Mouse (Mus musculus) G1E-ER4 (cell line): ENCODE data around the gene Cdh6. TPM values are rescaled to one million over a fixed set of nuclear protein-coding genes. Genes with fewer than 3 reads are reported as not detected.

Source experiments
- GATA1 ChIP-seq: IDR thresholded peaks from one replicate; pipeline ENCODE4 v1.8.0; 2012; ENCODE audit warnings: low read length, inconsistent platforms
- polyA plus RNA-seq: library from polyadenylated mRNA; stranded (reverse); fragments of >175 nt; gene quantifications from 2 replicates; pipeline ENCODE4 v1.2.3, GENCODE M21; 2012

The Cdh6 gene
- polyA plus RNA-seq, 1 experiment: not detected

GRCm38 (mm10) chr15:13094881-13095256, 78.6 kb downstream of the Cdh6 start:
- no peak for TF ChIP-seq GATA1

DNA sequence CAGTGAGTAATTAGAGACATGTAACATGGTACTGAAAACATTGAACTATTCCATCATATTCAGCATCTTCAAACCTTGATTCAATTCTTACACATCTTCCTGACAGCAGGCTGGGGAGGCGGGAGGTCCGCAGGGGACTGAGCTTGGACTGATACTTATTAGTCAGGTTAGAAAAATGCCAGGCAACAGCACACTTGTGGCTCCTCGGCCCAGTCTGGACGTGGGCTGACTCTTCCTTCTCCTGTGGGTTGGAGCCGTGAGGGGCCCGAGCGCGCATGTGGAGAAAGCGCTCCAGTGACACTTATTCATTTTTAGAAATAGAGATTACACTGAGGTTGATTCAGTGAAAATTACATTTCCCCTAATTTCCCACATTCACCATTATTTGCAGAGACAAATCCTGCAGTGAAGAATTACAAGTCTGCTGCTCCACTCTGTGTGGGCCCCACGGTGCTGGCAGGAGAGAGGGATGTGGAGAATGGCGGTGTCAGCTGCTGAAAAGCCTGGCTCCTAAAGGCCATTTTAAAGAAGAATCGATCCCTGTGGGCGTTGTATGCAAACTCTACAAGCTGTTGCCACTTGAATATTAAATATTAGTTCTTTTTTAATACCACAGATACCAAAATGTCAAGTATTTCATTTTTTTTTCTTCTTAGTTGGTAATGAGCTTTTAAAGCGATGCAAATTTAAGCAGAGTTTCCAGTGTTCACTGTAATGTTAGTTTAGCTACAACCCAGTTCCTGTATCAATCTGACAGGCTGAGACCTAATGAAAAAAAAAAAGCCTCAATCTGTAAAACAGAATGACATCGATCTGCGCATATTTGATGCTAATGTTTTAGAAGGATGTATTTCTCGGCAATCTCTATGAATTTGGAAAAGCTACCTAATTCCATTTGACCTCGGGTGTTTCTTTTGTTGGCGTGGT, 79.3 kb downstream of the Cdh6 start:
- no peak for TF ChIP-seq GATA1

- no peak for TF ChIP-seq GATA1
These were observed 81.4 kb downstream of the Cdh6 start for GRCm38 (mm10) chr15:13092064-13092463.

DNA sequence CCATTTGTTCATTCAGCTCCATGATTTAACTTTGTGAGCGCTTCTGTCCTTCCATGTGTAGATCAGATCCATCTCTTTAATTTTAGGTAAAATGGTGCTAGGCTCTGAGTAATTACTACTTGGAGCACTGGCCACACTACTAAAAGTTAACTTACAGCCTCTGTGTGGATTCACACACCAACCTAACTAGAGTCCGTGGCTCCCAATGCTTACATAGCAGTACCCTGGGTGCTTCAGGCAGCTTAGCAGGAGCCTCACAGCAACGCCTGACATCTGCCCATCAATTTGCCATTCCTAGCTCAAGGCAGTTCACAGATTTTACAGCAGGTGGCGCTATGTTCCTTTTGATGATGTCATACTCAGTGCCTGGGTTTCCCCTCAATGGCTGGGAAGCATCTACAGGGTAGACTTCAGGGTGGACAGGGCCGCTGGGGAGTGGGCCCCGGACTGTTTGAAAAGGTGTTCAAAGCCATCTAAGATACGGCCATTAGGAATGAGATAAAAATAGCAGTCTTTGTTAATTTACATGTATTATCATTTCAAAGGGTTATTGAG, 84.9 kb downstream of the Cdh6 start:
- no peak for TF ChIP-seq GATA1

DNA sequence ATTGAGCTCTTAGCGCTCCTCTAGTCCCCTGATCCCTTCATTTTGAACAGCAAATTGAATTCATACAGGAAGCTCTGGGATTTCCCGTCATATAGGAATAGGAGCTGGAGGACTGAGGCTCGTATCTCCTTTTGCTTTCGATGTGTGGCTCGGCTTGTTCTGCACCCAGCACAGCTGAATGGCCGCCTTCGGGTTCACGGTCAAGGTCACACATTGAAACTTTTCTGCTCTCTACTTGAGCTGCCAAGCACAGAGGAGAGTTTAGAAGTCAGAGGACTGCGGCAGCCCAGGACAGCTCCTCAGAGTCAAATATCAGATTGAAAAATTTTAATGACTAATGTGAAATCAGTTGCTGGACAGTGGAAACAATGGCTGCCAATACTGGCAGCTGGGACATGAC, 88.7 kb downstream of the Cdh6 start:
- TF ChIP-seq GATA1: no peak

DNA sequence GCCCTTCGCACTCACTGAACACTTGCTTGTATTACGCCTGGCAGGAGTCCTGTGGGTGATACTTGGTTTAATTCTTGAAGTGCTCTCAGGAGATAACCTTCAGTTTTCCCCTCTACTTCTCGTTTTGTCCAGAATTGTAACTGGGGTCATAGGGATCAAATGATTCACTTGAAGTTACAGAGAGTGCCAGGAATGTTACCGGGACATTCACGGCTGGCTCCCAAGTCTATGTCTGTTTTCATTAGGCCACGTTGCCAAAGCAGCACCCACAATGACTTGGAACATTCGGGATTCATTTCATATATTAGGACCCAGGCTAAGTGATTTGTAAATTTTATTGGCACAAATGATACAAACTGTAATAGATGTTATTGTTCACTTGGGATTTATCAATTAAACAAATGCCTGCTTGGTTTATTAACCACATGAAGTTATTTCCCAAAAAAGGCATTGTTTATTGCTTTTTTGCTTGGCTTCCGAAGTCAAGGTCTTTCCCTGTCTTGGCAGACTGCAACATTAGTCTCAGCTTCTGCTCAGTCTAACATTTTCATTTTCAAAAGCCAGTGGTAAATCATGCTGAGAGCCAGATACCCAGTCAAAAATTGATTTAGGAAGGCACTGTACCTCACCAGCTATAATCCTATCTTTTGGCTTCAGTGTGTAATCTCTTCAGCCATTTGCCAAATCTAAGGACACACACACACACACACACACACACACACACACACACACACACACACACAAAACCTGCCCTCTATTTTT, 96.4 kb downstream of the Cdh6 start:
- no peak for TF ChIP-seq GATA1

GRCm38 (mm10) chr15:13074047-13074446, 99.4 kb downstream of the Cdh6 start:
- no peak for TF ChIP-seq GATA1

DNA sequence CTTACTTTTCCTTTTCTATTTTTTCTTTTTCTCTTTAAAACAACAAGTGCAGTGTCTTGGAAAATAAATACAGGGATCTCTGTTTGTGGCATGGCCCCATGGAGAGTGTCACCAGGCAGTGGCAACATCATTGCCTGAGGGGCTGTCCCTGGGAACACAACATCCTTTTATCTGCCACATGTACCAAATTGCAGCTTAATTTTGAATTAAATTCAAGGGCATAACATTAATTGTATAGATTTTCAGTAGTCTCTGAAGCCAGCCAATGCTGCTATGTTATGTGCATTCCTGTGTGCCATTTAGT, 105.3 kb downstream of the Cdh6 start:
- no peak for TF ChIP-seq GATA1

GRCm38 (mm10) chr15:13067429-13068212, 105.9 kb downstream of the Cdh6 start:
- no peak for TF ChIP-seq GATA1

- no peak for TF ChIP-seq GATA1
These were observed 106.7 kb downstream of the Cdh6 start for GRCm38 (mm10) chr15:13066765-13067164.

GRCm38 (mm10) chr15:13063633-13064032, 109.8 kb downstream of the Cdh6 start:
- TF ChIP-seq GATA1: no peak

- TF ChIP-seq GATA1: no peak
These were observed 115.7 kb downstream of the Cdh6 start for GRCm38 (mm10) chr15:13057728-13058127.

DNA sequence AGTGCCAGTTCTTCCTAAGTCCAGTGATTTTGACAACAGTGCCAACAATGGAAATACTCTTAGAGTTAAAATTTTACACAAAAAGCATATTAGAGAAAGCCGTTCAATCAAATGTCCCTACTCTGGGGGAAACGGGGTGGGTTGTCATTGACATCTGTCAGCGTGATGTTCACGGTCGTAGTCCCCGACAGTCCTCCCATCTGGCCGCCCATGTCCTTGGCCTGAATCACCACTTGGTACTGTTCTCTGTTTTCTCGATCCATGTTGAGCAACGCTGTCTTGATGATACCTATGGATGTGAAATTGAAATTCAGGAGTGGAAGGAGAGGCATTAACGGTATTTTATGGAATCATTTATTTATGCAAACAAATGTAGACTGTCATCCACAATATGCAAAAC, 116.2 kb downstream of the Cdh6 start:
- no peak for TF ChIP-seq GATA1

- TF ChIP-seq GATA1: no peak
These were observed 125.6 kb downstream of the Cdh6 start for GRCm38 (mm10) chr15:13047910-13048309.

DNA sequence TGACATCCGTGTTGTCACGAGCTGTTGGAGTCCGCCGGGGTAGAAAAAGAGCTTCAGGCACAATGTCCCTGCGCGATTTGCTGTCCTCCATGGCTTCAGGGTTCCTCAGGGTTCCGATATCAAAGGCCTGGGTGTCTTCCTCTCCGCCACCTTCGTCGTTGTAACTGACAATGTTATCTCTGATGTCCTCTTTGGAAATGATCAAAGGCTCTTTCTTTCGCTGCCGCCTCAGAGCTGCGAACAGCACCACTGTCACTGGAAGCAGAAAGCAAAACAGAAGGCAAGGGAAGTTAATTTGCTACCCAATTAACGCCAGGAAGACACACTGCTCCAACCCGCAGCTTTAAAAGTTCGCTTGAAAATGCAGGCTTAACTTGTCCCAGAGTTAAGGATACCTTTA, 139.0 kb downstream of the Cdh6 start:
- no peak for TF ChIP-seq GATA1

DNA sequence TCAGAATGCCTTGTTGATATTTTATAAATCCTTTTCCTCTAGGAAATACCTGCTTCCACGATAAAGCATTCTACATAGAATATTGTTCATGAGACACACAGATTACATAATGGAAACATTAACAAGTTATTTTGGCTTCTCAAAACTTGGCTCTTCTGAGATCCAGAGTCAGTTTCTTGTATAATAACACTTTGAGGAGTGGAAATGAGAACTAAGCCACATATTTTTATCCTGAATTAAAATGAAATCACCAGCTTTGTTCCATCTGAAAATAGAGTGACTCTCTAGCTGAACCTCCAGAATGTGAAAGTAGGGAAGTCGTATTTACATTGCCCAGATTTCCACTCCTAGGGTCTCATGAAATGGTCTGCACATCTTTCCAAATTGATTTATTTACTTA, 142.8 kb downstream of the Cdh6 start:
- TF ChIP-seq GATA1: no peak
